Mouse (Mus musculus) CH12.LX (cell line): ENCODE measurements around the gene Fbxl20. TPM values are rescaled to one million over a fixed set of nuclear protein-coding genes. Genes with fewer than 3 reads are reported as not detected.

Source experiments
- DNase-seq: peaks from one replicate; pipeline ENCODE4 v3.0.0-alpha.2; 2013; ENCODE audit errors: extremely low read depth
- H3K27ac ChIP-seq: 2 replicates; pipeline ENCODE4 v1.5.1; 2012; ENCODE audit warnings: low read depth, mild to moderate bottlenecking, control low read depth, moderate library complexity; ENCODE audit not compliant: insufficient read depth
- H3K27me3 ChIP-seq: replicated peaks from 2 replicates; pipeline ENCODE3; 2012; ENCODE audit warnings: inconsistent platforms
- H3K36me3 ChIP-seq, 2 experiments: replicated peaks in 1 of 2; 2 replicates each; pipeline versions ENCODE3 to v1.6.1; 2012; ENCODE audit warnings: inconsistent platforms in 1 of 2, low read length in 1 of 2, mild to moderate bottlenecking in 1 of 2, mixed read lengths in 1 of 2, moderate library complexity in 1 of 2; ENCODE audit not compliant: control insufficient read depth in 1 of 2, insufficient read depth in 1 of 2
- H3K4me1 ChIP-seq, 2 experiments: 2 replicates each; pipeline ENCODE4 v1.6.1; 2012; ENCODE audit warnings: inconsistent platforms in 1 of 2, moderate library complexity in 1 of 2; ENCODE audit not compliant: insufficient read depth in 2 of 2, control insufficient read depth in 1 of 2
- H3K4me2 ChIP-seq: 2 replicates; pipeline ENCODE4 v1.6.1; 2012; ENCODE audit warnings: low read depth, mild to moderate bottlenecking, control low read depth; ENCODE audit not compliant: poor library complexity, insufficient read depth, severe bottlenecking
- H3K4me3 ChIP-seq, 3 experiments: fragments of 150-350 bp in 1 of 3; sonication (generic) in 1 of 3; replicated peaks in 1 of 3; 2 replicates each; pipeline versions ENCODE3 to v1.5.1; 2011 to 2012; ENCODE audit warnings: low read depth in 2 of 3, low read length in 2 of 3, mild to moderate bottlenecking in 2 of 3, moderate library complexity in 2 of 3, control low read depth in 1 of 3, improper control_type of control experiment in 1 of 3, inconsistent platforms in 1 of 3, mixed read lengths in 1 of 3; ENCODE audit not compliant: poor library complexity in 1 of 3
- H3K79me2 ChIP-seq: replicated peaks from 2 replicates; pipeline ENCODE4 v1.6.1; 2012; ENCODE audit warnings: mild to moderate bottlenecking, moderate library complexity; ENCODE audit not compliant: control insufficient read depth, poor library complexity, insufficient read depth, severe bottlenecking; ENCODE audit errors: extremely low read depth
- H3K9ac ChIP-seq: 2 replicates; pipeline ENCODE4 v1.6.1; 2012; ENCODE audit warnings: low read depth, mild to moderate bottlenecking, control low read depth, moderate library complexity; ENCODE audit not compliant: insufficient read depth
- H3K9me3 ChIP-seq: replicated peaks from 2 replicates; pipeline ENCODE3; 2012; ENCODE audit warnings: low read length, inconsistent platforms, mixed read lengths
- BHLHE40 ChIP-seq: IDR thresholded peaks from 2 replicates; pipeline ENCODE4 v1.6.1; 2011; ENCODE audit warnings: mild to moderate bottlenecking, low read depth, low read length, improper control_type of control experiment
- CHD1 ChIP-seq: IDR thresholded peaks from 2 replicates; pipeline ENCODE4 v1.6.1; 2012; ENCODE audit warnings: low read depth, low read length, improper control_type of control experiment, inconsistent platforms
- CHD2 ChIP-seq: IDR thresholded peaks from 2 replicates; pipeline ENCODE4 v1.6.1; 2011; ENCODE audit warnings: low read length, improper control_type of control experiment
- CTCF ChIP-seq, 2 experiments: IDR thresholded peaks in 1 of 2; conservative IDR thresholded peaks in 1 of 2; 2 replicates each; pipeline ENCODE4 v1.5.1; 2011 to 2012; ENCODE audit warnings: low read depth in 2 of 2, low read length in 2 of 2, improper control_type of control experiment in 1 of 2, inconsistent platforms in 1 of 2, mild to moderate bottlenecking in 1 of 2, moderate library complexity in 1 of 2
- E2F4 ChIP-seq: IDR thresholded peaks from 2 replicates; pipeline ENCODE4 v1.6.1; 2011; ENCODE audit warnings: low read depth, low read length, improper control_type of control experiment; ENCODE audit not compliant: insufficient replicate concordance
- EP300 ChIP-seq: IDR thresholded peaks from 2 replicates; pipeline ENCODE4 v1.6.1; 2011; ENCODE audit warnings: low read length, improper control_type of control experiment
- GABPA ChIP-seq: IDR thresholded peaks from 2 replicates; pipeline ENCODE4 v1.6.1; 2012; ENCODE audit warnings: low read depth, low read length, improper control_type of control experiment, inconsistent platforms; ENCODE audit not compliant: insufficient replicate concordance
- IRF4 ChIP-seq: IDR thresholded peaks from 2 replicates; pipeline ENCODE4 v1.6.1; 2014; ENCODE audit warnings: low read depth, mild to moderate bottlenecking, inconsistent platforms, low read length, improper control_type of control experiment
- JUN ChIP-seq: IDR thresholded peaks from 2 replicates; pipeline ENCODE4 v1.6.1; 2011; ENCODE audit warnings: low read depth, mild to moderate bottlenecking, low read length, improper control_type of control experiment, moderate library complexity; ENCODE audit not compliant: insufficient read depth
- MAFK ChIP-seq: IDR thresholded peaks from 2 replicates; pipeline ENCODE4 v1.6.1; 2011; ENCODE audit warnings: low read length, improper control_type of control experiment; ENCODE audit not compliant: insufficient replicate concordance
- MXI1 ChIP-seq: IDR thresholded peaks from 2 replicates; pipeline ENCODE4 v1.6.1; 2011; ENCODE audit warnings: mild to moderate bottlenecking, low read depth, low read length, improper control_type of control experiment
- MYC ChIP-seq: IDR thresholded peaks from 2 replicates; pipeline ENCODE4 v1.6.1; 2011; ENCODE audit warnings: low read depth, mild to moderate bottlenecking, improper control_type of control experiment, low read length
- NELFE ChIP-seq: IDR thresholded peaks from 2 replicates; pipeline ENCODE4 v1.6.1; 2011; ENCODE audit warnings: low read depth, low read length, improper control_type of control experiment
- POLR2A ChIP-seq: IDR thresholded peaks from 2 replicates; pipeline ENCODE4 v1.6.1; 2011; ENCODE audit warnings: low read depth, mild to moderate bottlenecking, improper control_type of control experiment, low read length
- RCOR1 ChIP-seq: conservative IDR thresholded peaks from 2 replicates; pipeline ENCODE4 v1.6.1; 2012; ENCODE audit warnings: low read depth, mild to moderate bottlenecking, inconsistent platforms, low read length, improper control_type of control experiment
- SIN3A ChIP-seq: IDR thresholded peaks from 2 replicates; pipeline ENCODE4 v1.6.1; 2012; ENCODE audit warnings: low read length, improper control_type of control experiment, inconsistent platforms
- TBP ChIP-seq: conservative IDR thresholded peaks from 2 replicates; pipeline ENCODE4 v1.6.1; 2011; ENCODE audit warnings: low read depth, low read length, improper control_type of control experiment
- TCF12 ChIP-seq: IDR thresholded peaks from 2 replicates; pipeline ENCODE4 v1.6.1; 2014; ENCODE audit warnings: low read depth, mild to moderate bottlenecking, inconsistent platforms, low read length, improper control_type of control experiment
- ZKSCAN1 ChIP-seq: IDR thresholded peaks from 2 replicates; pipeline ENCODE4 v1.6.1; 2012; ENCODE audit warnings: low read depth, inconsistent platforms, low read length, improper control_type of control experiment, borderline replicate concordance
- ZNF384 ChIP-seq: IDR thresholded peaks from 2 replicates; pipeline ENCODE4 v1.6.1; 2012; ENCODE audit warnings: low read depth, low read length, improper control_type of control experiment, inconsistent platforms
- dilution Hi-C: fragments of 300-500 bp; cut with MboI; formaldehyde crosslinking; loops from 2 replicates; pipeline ENCODE4 v1.14.3; 2020; ENCODE audit warnings: low sequenced_read_pairs; ENCODE audit not compliant: extremely low pct_unique_long_range_greater_than_20kb, extremely low pct_ligation_motif_present
- in situ Hi-C: fragments of 300-500 bp; cut with MboI; formaldehyde crosslinking; loops from 3 replicates; pipeline ENCODE4 v1.14.3; 2019; ENCODE audit warnings: low sequenced_read_pairs, low pct_ligation_motif_present, low pct_unique_long_range_greater_than_20kb, mixed read lengths
- polyA plus RNA-seq: library from polyadenylated mRNA; unstranded; fragments of >175 nt; gene quantifications from 2 replicates; pipeline ENCODE4 v1.2.1, GENCODE M21; 2012; ENCODE audit warnings: low read depth; ENCODE audit not compliant: insufficient read length
- total RNA-seq, 2 experiments: library from RNA; depleted of rRNA; stranded (reverse); fragments of 300-350 nt in 1 of 2; fragments of >200 nt in 1 of 2; gene quantifications; 2 replicates each; pipeline ENCODE4 v1.2.3; 2012 to 2014

Fbxl20 gene
- total and polyA plus RNA-seq, 3 experiments, result 6.4 to 9.0 (median 7.9) TPM

DNA sequence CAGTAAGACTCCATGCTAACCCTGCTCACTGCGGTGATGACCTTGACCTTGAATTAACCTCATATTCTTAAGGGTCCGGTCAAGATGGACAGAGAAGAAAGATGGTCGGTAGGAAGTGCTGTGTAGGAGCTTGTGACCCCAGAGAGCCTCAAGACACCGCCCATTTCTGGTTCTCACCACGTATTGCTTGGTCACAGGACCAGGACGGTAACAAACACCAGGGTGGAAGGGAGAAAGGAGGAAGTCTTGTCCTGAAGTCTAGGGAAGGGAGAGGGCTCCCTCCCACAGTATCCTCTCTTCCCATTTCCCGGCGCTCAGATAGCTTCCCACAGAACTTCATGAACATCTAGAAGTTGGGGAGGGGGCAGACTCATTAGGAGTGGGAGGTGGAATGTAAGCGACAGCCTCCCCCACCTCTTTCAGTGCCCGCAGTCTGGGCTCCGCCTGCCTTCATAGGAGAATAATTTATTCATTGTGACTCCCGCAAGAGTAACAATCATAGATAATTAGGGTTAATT is 98.5 kb downstream of the Fbxl20 start:
- DNase-seq, result no peak
- no peaks in the 10 kb centered on the region for H3K36me3 ChIP-seq
- no peaks in the 10 kb centered on the region for H3K27me3 ChIP-seq
- H3K4me1 ChIP-seq, result peaks cover 15 to 48% of the 10 kb centered on the region in 2 experiments
- no peak overlapping the region for H3K4me3 ChIP-seq
- dilution Hi-C loops, result no loop called here
- no peak overlapping the region for H3K4me2 ChIP-seq
- peaks cover 19% of the 10 kb centered on the region for H3K9me3 ChIP-seq
- TF ChIP-seq BHLHE40 (no peak), JUN (no peak), E2F4 (no peak), MXI1 (no peak), ZNF384 (no peak), MAFK (no peak), MYC (no peak), NELFE (no peak), POLR2A (no peak), RCOR1 (no peak), ZKSCAN1 (no peak), CHD2 (no peak), CHD1 (no peak), TCF12 (no peak), TBP (no peak), EP300 (no peak), CTCF (conservative IDR thresholded peaks at IDR 0.05 in 1 of 2, IDR thresholded peaks at IDR 0.05 in 1 of 2; ENCODE audit: low read depth in 2 of 2, low read length in 2 of 2) (no peak), IRF4 (no peak)
- TF ChIP-seq, all 38 proteins: peak for 0
- in situ Hi-C loops, result no loop called here
- H3K9ac ChIP-seq, result no peak overlapping the region
- H3K27ac ChIP-seq, result no peak overlapping the region
- H3K79me2 ChIP-seq, result no peaks in the 10 kb centered on the region

GRCm38 (mm10) chr11:98050940-98051339 is 99.3 kb downstream of the Fbxl20 start:
- TF ChIP-seq GABPA (no peak), ZNF384 (no peak), NELFE (no peak), SIN3A (no peak)
- no peak overlapping the region for H3K9ac ChIP-seq
- no peak overlapping the region for H3K4me3 ChIP-seq
- H3K4me1 ChIP-seq, result peaks cover 15 to 51% of the 10 kb centered on the region in 2 experiments
- H3K79me2 ChIP-seq, result no peaks in the 10 kb centered on the region
- in situ Hi-C loops (no loop called here), dilution Hi-C loops (no loop called here)
- H3K27ac ChIP-seq, result no peak overlapping the region
- H3K9me3 ChIP-seq, result peaks cover 19% of the 10 kb centered on the region
- no peaks in the 10 kb centered on the region for H3K27me3 ChIP-seq
- H3K4me2 ChIP-seq, result no peak overlapping the region
- H3K36me3 ChIP-seq, result no peaks in the 10 kb centered on the region
- no peak for DNase-seq
